Mouse (Mus musculus) heart, embryonic 14.5 days (tissue): ENCODE measurements at regions not wholly inside any gene's neighbourhood (a gene's known extent, or its start where the extent isn't known, plus 50 kb on each side); places are given as distances from the start of the nearest gene placed in this dataset.

Experiments used
- ATAC-seq: fragments of 200-750 bp; cut with Nextera tagmentation; 2 replicates; pipeline ENCODE4 v1.8.0; 2017; ENCODE audit warnings: low read depth, moderate TSS enrichment; ENCODE audit not compliant: insufficient number of reproducible peaks, insufficient read depth, low FRiP score
- H3K27ac ChIP-seq, 2 experiments: fragments of 200-500 bp in 1 of 2; fragments of 300-500 bp in 1 of 2; sonication (generic) in 1 of 2; replicated peaks in 1 of 2; 2 replicates each; pipeline ENCODE4 v1.5.1; 2012 to 2014; ENCODE audit warnings: low read depth in 2 of 2, low read length in 2 of 2, control low read depth in 1 of 2, mild to moderate bottlenecking in 1 of 2, mixed read lengths in 1 of 2; ENCODE audit not compliant: control insufficient read depth in 1 of 2, insufficient read depth in 1 of 2
- H3K27me3 ChIP-seq: fragments of 300-500 bp; sonication (generic); 2 replicates; pipeline ENCODE4 v1.6.1; 2014; ENCODE audit warnings: mild to moderate bottlenecking, low read length, control low read depth; ENCODE audit not compliant: control insufficient read depth, insufficient read depth
- H3K36me3 ChIP-seq: fragments of 300-500 bp; sonication (generic); 2 replicates; pipeline ENCODE4 v1.6.1; 2014; ENCODE audit warnings: mild to moderate bottlenecking, control low read depth, low read length, mixed read lengths; ENCODE audit not compliant: control insufficient read depth, insufficient read depth
- H3K4me1 ChIP-seq, 2 experiments: fragments of 200-500 bp in 1 of 2; fragments of 300-500 bp in 1 of 2; sonication (generic) in 1 of 2; 2 replicates each; pipeline ENCODE4 v1.6.1; 2012 to 2014; ENCODE audit warnings: low read length in 2 of 2, control low read depth in 1 of 2, mixed read lengths in 1 of 2; ENCODE audit not compliant: control insufficient read depth in 2 of 2, insufficient read depth in 2 of 2
- H3K4me2 ChIP-seq: fragments of 300-500 bp; sonication (generic); 2 replicates; pipeline ENCODE4 v1.6.1; 2014; ENCODE audit warnings: mild to moderate bottlenecking, low read length
- H3K4me3 ChIP-seq, 2 experiments: fragments of 200-500 bp in 1 of 2; fragments of 300-500 bp in 1 of 2; sonication (generic) in 1 of 2; 2 replicates each; pipeline ENCODE4 v1.5.1; 2012 to 2014; ENCODE audit warnings: low read length in 2 of 2, mild to moderate bottlenecking in 2 of 2, control low read depth in 1 of 2, low read depth in 1 of 2, moderate library complexity in 1 of 2; ENCODE audit not compliant: control insufficient read depth in 1 of 2, insufficient read depth in 1 of 2
- H3K9ac ChIP-seq: fragments of 300-500 bp; sonication (generic); 2 replicates; pipeline ENCODE4 v1.6.1; 2014; ENCODE audit warnings: mild to moderate bottlenecking, low read length
- H3K9me3 ChIP-seq: fragments of 300-500 bp; sonication (generic); 2 replicates; pipeline ENCODE4 v1.6.1; 2016; ENCODE audit warnings: low read length, control low read depth; ENCODE audit not compliant: control insufficient read depth
- WGBS: fragments of 180-500 bp; shearing (Covaris S2); extraction: QIAGEN DNeasy Blood & Tissue Kit; methylation state at CpG from one replicate; pipeline ENCODE4 v1.1.7; 2014; 5-methylcytosine and 5-hydroxymethylcytosine counted together

DNA sequence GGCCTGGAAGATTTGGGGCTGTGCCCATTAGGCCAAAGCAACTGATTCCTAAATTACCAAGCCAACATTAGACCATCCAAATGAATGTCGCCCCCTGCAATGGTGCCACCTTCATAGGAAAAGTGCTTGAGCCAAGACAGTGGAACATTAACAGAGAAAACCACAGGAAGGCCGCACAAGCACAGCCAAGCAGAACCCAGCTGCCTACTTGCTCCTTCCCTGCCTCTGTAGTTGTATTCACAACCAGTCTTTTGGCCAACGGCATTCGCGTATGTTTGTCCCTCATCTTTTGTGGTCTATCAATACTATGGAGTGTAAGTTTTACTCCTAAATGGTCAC is 319.2 kb downstream of the Nr2f2 start:
- no peak overlapping the region for H3K4me3 ChIP-seq
- H3K36me3 ChIP-seq: no peaks in the 10 kb centered on the region
- H3K9me3 ChIP-seq: no peaks in the 10 kb centered on the region
- H3K27ac ChIP-seq: no peak overlapping the region
- ATAC-seq: no peak
- H3K4me2 ChIP-seq: no peak overlapping the region
- WGBS: 88% methylated on average over 5 of the region's 5 CpGs
- no peak overlapping the region for H3K9ac ChIP-seq
- no peaks in the 10 kb centered on the region; a peak in 1 of 4 replicates for H3K4me1 ChIP-seq
- no peaks in the 10 kb centered on the region for H3K27me3 ChIP-seq

DNA sequence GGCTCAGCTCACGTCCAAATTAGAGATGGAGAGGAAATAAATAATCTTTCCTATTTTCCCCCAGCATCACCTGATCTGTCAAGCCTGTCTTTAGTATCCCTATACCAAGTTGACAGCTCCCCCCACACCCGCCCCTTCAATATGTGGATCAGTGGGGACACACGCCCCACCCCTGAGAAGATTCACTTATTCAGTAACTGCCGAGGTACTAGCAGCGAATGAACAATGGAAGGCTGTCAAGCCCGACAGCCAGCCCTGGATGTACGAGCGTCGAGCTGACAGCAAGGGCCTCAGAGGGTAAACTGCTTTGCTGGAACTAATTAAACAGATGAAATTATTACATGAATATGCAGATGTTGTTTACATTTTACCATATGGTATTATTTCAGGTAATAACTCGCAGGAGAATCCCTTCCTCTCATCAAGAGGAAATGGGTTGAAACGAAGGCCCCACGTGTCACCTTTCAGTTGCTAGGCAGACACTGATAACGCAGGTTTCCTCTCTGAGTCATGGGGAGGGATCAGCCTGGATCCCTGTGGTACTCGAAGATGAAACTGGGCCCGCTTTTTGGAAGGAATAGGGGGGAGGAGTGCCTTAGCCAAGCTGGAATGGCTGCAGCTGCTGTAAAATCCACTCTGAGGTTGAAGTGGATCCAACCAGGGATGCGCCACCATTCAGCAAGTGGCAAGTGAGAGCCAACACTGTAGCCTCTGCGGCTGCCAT is 319.7 kb downstream of the Nr2f2 start:
- Histone ChIP-seq H3K36me3 (no peaks in the 10 kb centered on the region), H3K4me1 (no peaks in the 10 kb centered on the region; a peak in 1 of 4 replicates), H3K4me2 (no peak overlapping the region), H3K9ac (no peak overlapping the region), H3K4me3 (no peak overlapping the region), H3K27me3 (no peaks in the 10 kb centered on the region), H3K9me3 (no peaks in the 10 kb centered on the region), H3K27ac (no peak overlapping the region)
- no peak for ATAC-seq
- WGBS: 56% methylated on average over 17 of the region's 17 CpGs

GRCm38 (mm10) chr7:70037011-70037410 is 329.5 kb downstream of the Nr2f2 start:
- H3K27ac ChIP-seq: no peak overlapping the region
- no peaks in the 10 kb centered on the region for H3K36me3 ChIP-seq
- H3K27me3 ChIP-seq: no peaks in the 10 kb centered on the region
- H3K9me3 ChIP-seq: no peaks in the 10 kb centered on the region
- no peak overlapping the region for H3K4me2 ChIP-seq
- H3K9ac ChIP-seq: no peak overlapping the region
- H3K4me3 ChIP-seq: no peak overlapping the region
- 68% methylated on average over 1 of the region's 1 CpGs for WGBS
- no peak for ATAC-seq
- H3K4me1 ChIP-seq: no peaks in the 10 kb centered on the region

DNA sequence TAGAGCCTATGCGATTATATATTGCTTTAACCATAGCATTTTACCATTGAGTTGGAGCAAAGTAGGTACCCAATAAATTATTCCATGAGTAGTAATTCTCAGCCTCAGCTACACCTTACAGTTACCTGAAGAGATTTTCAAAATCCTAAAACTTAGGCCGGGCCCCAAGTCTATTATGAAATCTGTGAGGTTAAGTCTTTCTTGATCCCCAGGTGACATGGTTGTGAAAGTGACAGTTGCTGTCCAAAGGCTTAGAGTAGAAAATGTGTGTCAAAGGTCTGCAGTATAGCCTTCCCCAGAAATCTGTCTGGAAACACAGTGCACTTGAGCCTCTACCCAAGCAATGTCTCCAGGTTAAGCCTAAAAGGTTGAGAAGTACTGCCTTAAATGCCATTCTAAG is 333.7 kb downstream of the Nr2f2 start:
- 81% methylated on average over 2 of the region's 2 CpGs for WGBS
- Histone ChIP-seq H3K27ac (no peak overlapping the region), H3K27me3 (no peaks in the 10 kb centered on the region), H3K36me3 (no peaks in the 10 kb centered on the region), H3K9me3 (no peaks in the 10 kb centered on the region), H3K4me1 (no peaks in the 10 kb centered on the region), H3K4me3 (no peak overlapping the region), H3K4me2 (no peak overlapping the region), H3K9ac (no peak overlapping the region)
- no peak for ATAC-seq

DNA sequence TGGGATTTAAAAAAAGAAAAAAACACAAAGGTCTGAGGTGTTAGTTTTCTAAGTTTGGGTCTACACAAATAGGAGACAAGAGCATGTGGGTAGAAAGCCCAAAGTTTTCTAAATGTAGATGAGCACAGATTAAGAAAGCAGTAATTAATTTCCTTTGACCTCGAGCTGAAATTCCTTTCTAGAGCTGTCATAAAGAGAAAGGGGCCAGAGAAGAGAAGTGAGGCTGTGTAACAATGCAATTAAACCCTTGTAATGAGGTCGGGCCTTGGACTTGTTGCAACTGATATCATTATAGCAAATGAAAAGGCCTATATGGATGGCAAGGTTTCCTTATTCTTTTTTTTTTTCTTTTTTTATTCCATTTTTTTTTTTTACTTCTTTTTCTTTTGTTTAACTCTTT is 337.2 kb downstream of the Nr2f2 start:
- no peaks in the 10 kb centered on the region for H3K27me3 ChIP-seq
- H3K36me3 ChIP-seq: no peaks in the 10 kb centered on the region
- no peaks in the 10 kb centered on the region for H3K4me1 ChIP-seq
- H3K9ac ChIP-seq: no peak overlapping the region
- 55% methylated on average over 2 of the region's 2 CpGs for WGBS
- no peak for ATAC-seq
- no peak overlapping the region for H3K4me2 ChIP-seq
- no peak overlapping the region for H3K27ac ChIP-seq
- no peaks in the 10 kb centered on the region for H3K9me3 ChIP-seq
- H3K4me3 ChIP-seq: no peak overlapping the region

DNA sequence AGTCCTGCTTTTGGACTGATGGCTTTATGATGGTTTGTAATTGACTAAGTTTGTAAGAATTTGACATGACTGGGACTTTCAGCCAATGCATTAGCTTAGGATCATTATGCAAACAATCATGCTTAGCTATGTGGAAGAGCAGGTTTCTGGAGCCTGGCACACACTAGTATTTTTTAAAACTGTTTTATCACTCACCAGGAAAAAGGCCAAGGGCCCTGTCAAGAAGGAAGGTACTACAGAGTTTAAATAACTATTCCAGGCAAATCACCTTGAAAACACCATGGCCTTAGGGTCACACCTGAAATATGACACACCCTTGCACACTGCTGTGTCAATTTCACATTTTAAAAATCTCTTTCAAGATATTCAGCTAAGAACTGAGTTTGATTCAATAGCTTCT is 341.0 kb downstream of the Nr2f2 start:
- Histone ChIP-seq H3K4me3 (no peak overlapping the region), H3K36me3 (no peaks in the 10 kb centered on the region), H3K9me3 (no peaks in the 10 kb centered on the region), H3K4me1 (no peaks in the 10 kb centered on the region), H3K9ac (no peak overlapping the region), H3K27ac (no peak overlapping the region), H3K4me2 (no peak overlapping the region), H3K27me3 (no peaks in the 10 kb centered on the region)
- ATAC-seq: no peak

DNA sequence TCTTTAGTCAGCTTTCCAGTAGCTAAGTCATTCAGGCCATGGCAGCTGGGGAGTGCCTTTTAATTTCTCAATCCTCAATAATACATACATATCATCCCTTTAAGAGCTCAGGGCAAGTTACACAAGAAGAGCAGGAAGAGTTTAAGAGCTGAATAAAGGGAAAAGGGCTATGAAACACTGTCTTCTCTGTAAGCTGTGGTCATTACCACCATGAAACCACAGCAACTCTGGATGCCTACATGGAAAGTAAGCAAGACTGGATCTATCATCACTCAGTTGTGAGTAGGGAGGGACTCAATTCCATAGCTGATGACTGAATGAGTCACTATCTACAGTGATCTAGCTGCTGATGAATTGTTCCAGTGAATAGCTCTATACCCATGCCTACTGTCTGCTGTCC is 349.9 kb downstream of the Nr2f2 start:
- no peak for ATAC-seq

DNA sequence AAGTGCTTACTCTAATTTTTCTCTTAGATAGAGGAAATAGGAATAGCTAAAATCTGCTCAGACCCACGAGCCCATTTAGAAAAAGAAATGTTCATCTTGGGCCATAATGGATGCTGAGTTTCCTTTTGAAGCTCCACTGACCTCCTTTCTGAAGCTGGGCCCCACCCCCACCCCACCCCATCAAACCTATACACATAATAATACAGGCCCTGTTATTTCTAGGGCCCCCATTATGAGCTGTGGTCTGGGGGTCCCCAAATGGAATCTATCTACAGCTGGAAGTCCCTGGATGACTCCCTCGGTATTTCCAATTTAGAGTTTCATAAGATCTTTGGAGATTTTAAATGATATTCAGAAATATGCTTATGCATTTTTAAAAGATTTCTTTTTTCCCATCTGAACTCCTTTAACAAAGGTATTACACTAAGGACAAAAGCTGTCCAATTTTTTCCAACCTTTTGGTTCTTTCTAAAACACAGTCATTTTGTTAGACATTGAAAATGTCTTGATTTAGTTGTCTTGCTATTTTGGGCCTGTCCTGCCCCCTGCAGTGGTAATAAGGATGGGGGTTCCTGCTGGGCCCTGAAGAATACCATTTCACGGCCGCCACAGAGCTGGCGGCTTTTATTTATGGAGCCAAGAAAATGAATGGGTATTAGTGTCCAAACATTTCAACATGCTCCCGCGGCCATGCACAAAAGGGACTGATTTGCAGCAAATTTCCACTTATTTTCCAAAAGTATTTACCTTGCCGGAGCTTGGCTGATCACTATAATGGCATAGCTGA is 363.1 kb downstream of the Nr2f2 start:
- no peak for ATAC-seq
- H3K27ac ChIP-seq: no peak overlapping the region
- H3K4me2 ChIP-seq: no peak overlapping the region
- H3K4me3 ChIP-seq: no peak overlapping the region
- H3K27me3 ChIP-seq: no peaks in the 10 kb centered on the region
- H3K9me3 ChIP-seq: no peaks in the 10 kb centered on the region
- 82% methylated on average over 8 of the region's 8 CpGs for WGBS
- no peaks in the 10 kb centered on the region for H3K36me3 ChIP-seq
- no peak overlapping the region for H3K9ac ChIP-seq
- H3K4me1 ChIP-seq: no peaks in the 10 kb centered on the region

More for the DNA sequence above, 349.9 kb downstream of the Nr2f2 start:
- Histone ChIP-seq H3K9me3 (no peaks in the 10 kb centered on the region), H3K27me3 (no peaks in the 10 kb centered on the region), H3K4me1 (no peaks in the 10 kb centered on the region), H3K9ac (no peak overlapping the region), H3K36me3 (no peaks in the 10 kb centered on the region), H3K4me2 (no peak overlapping the region), H3K27ac (no peak overlapping the region), H3K4me3 (no peak overlapping the region)
